Mouse (Mus musculus): ENCODE measurements around the gene Rhox9. TPM values are rescaled to one million over a fixed set of nuclear protein-coding genes. Genes with fewer than 3 reads are reported as not detected.

The Rhox9 gene
- polyA plus RNA-seq (2014; fragmentation: Illumina TruSeq; extraction: RNeasy Lipid Tissue Mini Kit (QIAGEN cat#74804); ENCODE audit: low read depth, low replicate concordance), result not detected

DNA sequence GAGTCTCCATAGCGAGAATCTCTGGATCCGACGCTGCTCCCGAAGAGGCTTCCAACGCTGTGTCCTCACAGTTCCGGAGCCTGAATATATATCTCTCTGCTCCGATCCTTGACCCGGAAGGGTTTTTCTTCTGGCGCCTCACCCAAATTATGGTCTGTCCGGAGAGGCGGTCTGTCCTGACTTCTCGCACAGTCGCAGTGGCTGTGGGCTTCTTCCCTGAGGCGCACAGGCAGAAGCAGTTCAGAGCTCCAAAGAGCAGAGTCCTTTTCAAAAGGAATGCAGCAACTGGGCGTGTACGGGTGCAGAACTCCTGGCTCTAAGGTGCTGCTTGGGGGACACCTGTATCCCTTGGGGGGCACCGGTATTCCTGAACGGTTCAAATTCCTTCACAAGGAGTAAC, at the start of gene Rhox9:
Rhox9 (minus strand) TSS at position 101 of the 400 bp plus-strand sequence.

DNA sequence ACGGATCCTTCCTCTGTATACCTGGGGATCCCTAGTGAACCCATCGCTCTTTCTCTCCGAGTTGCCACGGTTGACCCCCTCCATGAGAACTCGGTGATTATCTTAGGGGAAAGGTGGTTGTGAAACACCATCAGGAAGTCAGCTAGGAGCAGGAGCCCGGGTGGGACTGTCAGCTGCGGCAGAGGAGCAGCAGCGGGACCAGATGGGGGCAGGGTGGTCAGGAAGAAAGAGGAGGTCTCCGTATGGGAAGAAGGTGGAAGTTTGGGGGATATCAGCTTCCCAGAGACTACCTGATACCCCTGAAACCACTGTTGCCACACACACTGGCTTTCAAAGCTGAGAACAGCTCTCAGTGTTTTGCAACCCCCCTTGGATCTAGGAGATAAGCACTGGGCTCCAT, 4.4 kb downstream of the Rhox9 start, which contains the start of gene Rhox7b:
Rhox7b (minus strand) TSS at position 101 of the 400 bp plus-strand sequence.

GRCm38 (mm10) chrX:37878844-37879243, 22.7 kb downstream of the Rhox9 start, which contains the start of gene Rhox8:
Gene Rhox8, minus strand, starts transcription at chrX:37878944.

Other genes starting within 250 kb of the Rhox9 start
- 0.70 TPM for gene Rhox3h, start 233.0 kb downstream of the Rhox9 start, polyA plus RNA-seq (2014; fragmentation: Illumina TruSeq; extraction: RNeasy Lipid Tissue Mini Kit (QIAGEN cat#74804); ENCODE audit: low read depth, low replicate concordance)
- gene Rhox2h, start 228.5 kb downstream of the Rhox9 start, polyA plus RNA-seq (2014; fragmentation: Illumina TruSeq; extraction: RNeasy Lipid Tissue Mini Kit (QIAGEN cat#74804); ENCODE audit: low read depth, low replicate concordance), result not detected
- 9.8 TPM for gene Rhox5, start 96.9 kb downstream of the Rhox9 start, polyA plus RNA-seq (2014; fragmentation: Illumina TruSeq; extraction: RNeasy Lipid Tissue Mini Kit (QIAGEN cat#74804); ENCODE audit: low read depth, low replicate concordance)
- gene Rhox6, start 74.9 kb downstream of the Rhox9 start, polyA plus RNA-seq (2014; fragmentation: Illumina TruSeq; extraction: RNeasy Lipid Tissue Mini Kit (QIAGEN cat#74804); ENCODE audit: low read depth, low replicate concordance), result not detected
- not detected for gene Rhox7a, start 70.1 kb downstream of the Rhox9 start, polyA plus RNA-seq (2014; fragmentation: Illumina TruSeq; extraction: RNeasy Lipid Tissue Mini Kit (QIAGEN cat#74804); ENCODE audit: low read depth, low replicate concordance)
- gene Rhox8, start 22.8 kb downstream of the Rhox9 start, polyA plus RNA-seq (2014; fragmentation: Illumina TruSeq; extraction: RNeasy Lipid Tissue Mini Kit (QIAGEN cat#74804); ENCODE audit: low read depth, low replicate concordance), result 24.1 TPM
- gene Rhox7b, start 4.5 kb downstream of the Rhox9 start, polyA plus RNA-seq (2014; fragmentation: Illumina TruSeq; extraction: RNeasy Lipid Tissue Mini Kit (QIAGEN cat#74804); ENCODE audit: low read depth, low replicate concordance), result 0.34 TPM
- 8.4 TPM for gene Btg1-ps1, start 117.0 kb upstream of the Rhox9 start, polyA plus RNA-seq (2014; fragmentation: Illumina TruSeq; extraction: RNeasy Lipid Tissue Mini Kit (QIAGEN cat#74804); ENCODE audit: low read depth, low replicate concordance)
- 6.7 TPM for gene Btg1-ps2, start 141.3 kb upstream of the Rhox9 start, polyA plus RNA-seq (2014; fragmentation: Illumina TruSeq; extraction: RNeasy Lipid Tissue Mini Kit (QIAGEN cat#74804); ENCODE audit: low read depth, low replicate concordance)
- gene Rhox10, start 164.7 kb upstream of the Rhox9 start, polyA plus RNA-seq (2014; fragmentation: Illumina TruSeq; extraction: RNeasy Lipid Tissue Mini Kit (QIAGEN cat#74804); ENCODE audit: low read depth, low replicate concordance), result 1.1 TPM
- 6.3 TPM for gene Rhox11, start 183.4 kb upstream of the Rhox9 start, polyA plus RNA-seq (2014; fragmentation: Illumina TruSeq; extraction: RNeasy Lipid Tissue Mini Kit (QIAGEN cat#74804); ENCODE audit: low read depth, low replicate concordance)
- not detected for gene Rhox12, start 209.1 kb upstream of the Rhox9 start, polyA plus RNA-seq (2014; fragmentation: Illumina TruSeq; extraction: RNeasy Lipid Tissue Mini Kit (QIAGEN cat#74804); ENCODE audit: low read depth, low replicate concordance)
- gene Rhox13, start 219.4 kb upstream of the Rhox9 start, polyA plus RNA-seq (2014; fragmentation: Illumina TruSeq; extraction: RNeasy Lipid Tissue Mini Kit (QIAGEN cat#74804); ENCODE audit: low read depth, low replicate concordance), result 1.9 TPM

Measured in testis, adult 10 weeks (tissue).